Mouse (Mus musculus) stomach, embryonic 15.5 days (tissue): Measurements from ENCODE around the gene Frem2. TPM values are rescaled to one million over a fixed set of nuclear protein-coding genes. Genes with fewer than 3 reads are reported as not detected.

ENCODE experiments used
- ATAC-seq: fragments of 200-750 bp; cut with Nextera tagmentation; 2 replicates; pipeline ENCODE4 v1.8.0; 2017; ENCODE audit warnings: low read depth, moderate number of reproducible peaks, moderate TSS enrichment; ENCODE audit not compliant: insufficient read depth, low FRiP score
- H3K27ac ChIP-seq: fragments of 300-500 bp; sonication (generic); 2 replicates; pipeline ENCODE4 v1.5.1; 2015; ENCODE audit warnings: mild to moderate bottlenecking, inconsistent platforms
- H3K27me3 ChIP-seq: fragments of 300-500 bp; sonication (generic); replicated peaks from 2 replicates; pipeline ENCODE4 v1.6.1; 2015; ENCODE audit warnings: inconsistent platforms
- H3K36me3 ChIP-seq: fragments of 300-500 bp; sonication (generic); 2 replicates; pipeline ENCODE4 v1.6.1; 2015; ENCODE audit warnings: inconsistent platforms
- H3K4me1 ChIP-seq: fragments of 300-500 bp; sonication (generic); 2 replicates; pipeline ENCODE4 v1.6.1; 2015; ENCODE audit warnings: inconsistent platforms
- H3K4me2 ChIP-seq: fragments of 300-500 bp; sonication (generic); 2 replicates; pipeline ENCODE4 v1.6.1; 2015; ENCODE audit warnings: mild to moderate bottlenecking, inconsistent platforms
- H3K4me3 ChIP-seq: fragments of 300-500 bp; sonication (generic); replicated peaks from 2 replicates; pipeline ENCODE4 v1.5.1; 2015; ENCODE audit warnings: inconsistent platforms
- H3K9ac ChIP-seq: fragments of 300-500 bp; sonication (generic); 2 replicates; pipeline ENCODE4 v1.6.1; 2015; ENCODE audit warnings: inconsistent platforms
- H3K9me3 ChIP-seq: fragments of 300-500 bp; sonication (generic); 2 replicates; pipeline ENCODE4 v1.6.1; 2016; ENCODE audit warnings: inconsistent platforms
- whole genome bisulfite sequencing: fragments of 180-500 bp; shearing (Covaris S2); methylation state at CpG from one replicate; pipeline ENCODE4 v1.1.7; 2015; 5-methylcytosine and 5-hydroxymethylcytosine counted together
- polyA plus RNA-seq: library from polyadenylated mRNA; unstranded; fragments of >200 nt; fragmentation: Nextera tagmentation; extraction: Ambion mirVana; gene quantifications from 2 replicates; pipeline ENCODE4 v1.2.1, GENCODE M21; 2015

The Frem2 gene
- polyA plus RNA-seq, 1 experiment from 2014 or later: 12.0 TPM

GRCm38 (mm10) chr3:53611106-53611505 lies 46.0 kb downstream of the Frem2 start:
- ATAC-seq: no peak
- no peaks in the 10 kb centered on the region for H3K36me3 ChIP-seq
- no peaks in the 10 kb centered on the region for H3K27me3 ChIP-seq
- no peak overlapping the region for H3K9ac ChIP-seq
- 60% methylated on average over 3 of the region's 3 CpGs for WGBS
- H3K4me3 ChIP-seq: no peak overlapping the region
- H3K4me2 ChIP-seq: no peak overlapping the region
- no peak overlapping the region for H3K27ac ChIP-seq
- H3K4me1 ChIP-seq: no peaks in the 10 kb centered on the region
- no peaks in the 10 kb centered on the region for H3K9me3 ChIP-seq

- H3K9ac ChIP-seq: no peak overlapping the region
- H3K4me2 ChIP-seq: no peak overlapping the region
- H3K27ac ChIP-seq: no peak overlapping the region
- no peaks in the 10 kb centered on the region for H3K36me3 ChIP-seq
- H3K4me3 ChIP-seq: no peak overlapping the region
- no peaks in the 10 kb centered on the region for H3K27me3 ChIP-seq
- no peaks in the 10 kb centered on the region for H3K4me1 ChIP-seq
- no peaks in the 10 kb centered on the region; the same call in 1 of the 2 replicates for H3K9me3 ChIP-seq
- 52% methylated on average over 4 of the region's 4 CpGs for WGBS
- ATAC-seq: no peak
These were observed 47.3 kb downstream of the Frem2 start for GRCm38 (mm10) chr3:53609851-53610250.

- H3K4me2 ChIP-seq: no peak overlapping the region
- no peaks in the 10 kb centered on the region for H3K27me3 ChIP-seq
- H3K4me1 ChIP-seq: peaks cover 5% of the 10 kb centered on the region; the same call in 1 of the 2 replicates
- peak overlapping the region; percentile 40; the same call in 1 of the 2 replicates for H3K27ac ChIP-seq
- no peak overlapping the region for H3K9ac ChIP-seq
- ATAC-seq: no peak
- no peak overlapping the region for H3K4me3 ChIP-seq
- H3K9me3 ChIP-seq: no peaks in the 10 kb centered on the region
- no peaks in the 10 kb centered on the region for H3K36me3 ChIP-seq
- 55% methylated on average over 4 of the region's 4 CpGs for WGBS
These were observed 57.0 kb downstream of the Frem2 start for GRCm38 (mm10) chr3:53600140-53600539.

DNA sequence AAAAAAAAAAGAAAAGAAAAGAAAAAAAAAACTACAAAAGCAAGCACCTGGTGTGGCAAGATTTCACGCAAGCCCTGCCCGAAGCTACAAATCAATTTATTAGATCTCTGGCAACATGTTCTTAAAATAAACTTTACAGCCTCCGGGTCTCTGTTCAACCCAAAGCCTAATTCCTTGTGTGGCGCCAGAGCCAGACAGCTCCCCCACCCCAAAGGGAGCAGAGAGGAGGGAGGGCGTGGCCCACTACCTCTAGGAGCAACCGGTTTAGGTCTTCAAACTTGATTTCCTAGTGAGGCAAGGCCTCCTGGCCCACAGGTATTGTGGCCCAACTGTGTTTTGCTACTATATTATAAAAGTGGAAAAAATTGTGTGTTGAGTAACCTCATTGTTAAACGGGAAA lies 57.8 kb downstream of the Frem2 start:
- H3K36me3 ChIP-seq: no peaks in the 10 kb centered on the region
- peak; percentile 32; the same call in 1 of the 2 replicates for ATAC-seq
- H3K4me1 ChIP-seq: peaks cover 5% of the 10 kb centered on the region; the same call in 1 of the 2 replicates
- no peak overlapping the region; the same call in 1 of the 2 replicates for H3K4me2 ChIP-seq
- WGBS: 18% methylated on average over 7 of the region's 7 CpGs
- H3K9me3 ChIP-seq: no peaks in the 10 kb centered on the region
- H3K4me3 ChIP-seq: no peak overlapping the region
- no peak overlapping the region for H3K9ac ChIP-seq
- no peaks in the 10 kb centered on the region for H3K27me3 ChIP-seq
- H3K27ac ChIP-seq: peak overlapping the region; percentile 28; the same call in 1 of the 2 replicates

DNA sequence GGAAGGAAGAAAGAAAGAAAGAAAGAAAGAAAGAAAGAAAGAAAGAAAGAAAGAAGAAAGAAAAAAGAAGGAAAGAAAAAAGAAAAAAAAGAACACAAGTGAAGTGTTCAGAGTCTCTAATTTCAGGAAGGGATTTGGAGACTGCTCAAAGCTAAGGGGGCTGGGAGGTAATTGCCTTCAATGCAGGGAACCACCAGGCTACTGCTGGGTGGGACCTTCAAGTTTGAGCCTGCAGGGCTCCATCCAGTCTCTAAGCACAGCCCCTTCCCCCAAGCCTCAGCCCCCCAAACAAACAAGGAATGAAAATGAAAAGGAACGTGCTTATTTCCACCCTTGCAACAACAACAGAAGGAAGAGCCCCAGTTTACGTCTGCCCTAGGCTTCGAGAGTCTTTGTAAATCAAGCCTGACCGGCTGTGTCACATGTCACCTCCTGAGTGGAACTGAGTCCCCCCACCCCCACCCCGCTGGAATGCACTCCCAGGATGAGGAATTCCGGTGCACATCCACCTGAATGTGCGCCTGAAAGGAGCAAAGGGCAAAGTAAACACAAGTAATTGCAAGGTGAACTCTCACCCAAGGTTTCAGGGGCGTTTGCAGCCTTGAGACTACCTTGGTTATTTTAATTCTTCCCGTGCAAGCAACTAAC lies 58.9 kb downstream of the Frem2 start:
- no peaks in the 10 kb centered on the region for H3K27me3 ChIP-seq
- peak; percentile 57; the same call in 1 of the 2 replicates for ATAC-seq
- H3K36me3 ChIP-seq: no peaks in the 10 kb centered on the region
- no peaks in the 10 kb centered on the region for H3K9me3 ChIP-seq
- peaks cover 5% of the 10 kb centered on the region; the same call in 1 of the 2 replicates for H3K4me1 ChIP-seq
- H3K4me2 ChIP-seq: peak overlapping the region; percentile 21; the same call in 1 of the 2 replicates
- H3K27ac ChIP-seq: peak overlapping the region; percentile 78
- WGBS: 13% methylated on average over 9 of the region's 9 CpGs
- no peak overlapping the region for H3K9ac ChIP-seq
- no peak overlapping the region for H3K4me3 ChIP-seq

GRCm38 (mm10) chr3:53594471-53594870 lies 62.7 kb downstream of the Frem2 start:
- peaks cover 10% of the 10 kb centered on the region; the same call in 1 of the 2 replicates for H3K4me1 ChIP-seq
- no peaks in the 10 kb centered on the region for H3K27me3 ChIP-seq
- ATAC-seq: no peak
- H3K4me2 ChIP-seq: no peak overlapping the region
- no peaks in the 10 kb centered on the region for H3K9me3 ChIP-seq
- no peaks in the 10 kb centered on the region for H3K36me3 ChIP-seq
- H3K9ac ChIP-seq: no peak overlapping the region
- no peak overlapping the region for H3K27ac ChIP-seq
- H3K4me3 ChIP-seq: no peak overlapping the region
- 55% methylated on average over 4 of the region's 4 CpGs for WGBS

DNA sequence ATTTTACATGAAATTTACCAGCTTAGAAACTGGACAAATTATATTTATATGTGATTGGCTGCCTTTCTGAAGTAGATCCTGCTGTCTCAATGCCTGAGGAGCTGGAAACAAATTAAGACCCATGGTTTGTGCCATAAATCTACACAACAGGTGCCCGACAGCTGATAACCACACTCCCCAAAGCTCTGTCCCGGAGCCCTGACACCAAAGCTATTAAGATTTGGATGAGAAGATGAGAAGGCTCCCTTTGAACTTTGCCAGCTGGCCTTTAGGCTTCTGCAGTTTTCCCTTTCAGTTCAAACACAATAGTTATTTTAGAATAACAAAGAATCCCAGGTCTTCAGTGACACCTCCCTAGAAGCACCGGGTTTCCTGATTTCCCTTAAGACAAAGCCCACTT lies 63.4 kb downstream of the Frem2 start:
- no peak for ATAC-seq
- peaks cover 10% of the 10 kb centered on the region; the same call in 1 of the 2 replicates for H3K4me1 ChIP-seq

GRCm38 (mm10) chr3:53592036-53592435 lies 65.1 kb downstream of the Frem2 start:
- no peak overlapping the region for H3K27ac ChIP-seq
- H3K4me3 ChIP-seq: no peak overlapping the region
- no peak for ATAC-seq
- no peaks in the 10 kb centered on the region for H3K27me3 ChIP-seq
- 88% methylated on average over 7 of the region's 7 CpGs for WGBS
- no peaks in the 10 kb centered on the region for H3K36me3 ChIP-seq
- H3K9me3 ChIP-seq: no peaks in the 10 kb centered on the region
- H3K4me1 ChIP-seq: peaks cover 5% of the 10 kb centered on the region; the same call in 1 of the 2 replicates
- H3K4me2 ChIP-seq: no peak overlapping the region
- no peak overlapping the region for H3K9ac ChIP-seq

More for the DNA sequence above, 63.4 kb downstream of the Frem2 start:
- Histone ChIP-seq H3K4me2 (no peak overlapping the region), H3K9ac (no peak overlapping the region), H3K27ac (no peak overlapping the region), H3K27me3 (no peaks in the 10 kb centered on the region), H3K9me3 (no peaks in the 10 kb centered on the region), H3K36me3 (no peaks in the 10 kb centered on the region), H3K4me3 (no peak overlapping the region)
- WGBS: 29% methylated on average over 3 of the region's 3 CpGs

DNA sequence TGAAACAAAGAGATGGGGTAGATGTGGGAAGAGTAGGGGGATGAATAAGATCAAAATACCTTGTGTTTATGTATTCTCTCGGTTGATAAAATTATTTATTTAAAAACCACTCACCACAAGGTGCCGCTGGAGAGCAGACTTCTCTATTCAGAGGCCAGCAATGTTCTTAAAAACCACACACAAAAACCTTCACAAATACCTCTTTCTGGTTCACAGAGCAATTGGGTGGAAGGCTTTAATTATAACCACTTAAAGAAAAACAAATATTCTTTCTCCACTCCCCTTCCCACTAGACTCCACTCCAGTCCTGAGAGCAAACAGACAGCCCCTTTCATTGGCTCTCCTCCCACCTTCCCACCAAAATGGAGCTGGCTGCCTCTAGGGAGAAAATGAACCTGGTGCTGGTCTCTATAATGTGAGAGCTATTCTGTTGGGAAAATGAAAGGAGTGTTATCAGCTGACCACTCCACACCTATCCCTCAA lies 67.0 kb downstream of the Frem2 start:
- H3K27ac ChIP-seq: no peak overlapping the region; the same call in 1 of the 2 replicates
- WGBS: 1% methylated on average over 2 of the region's 2 CpGs
- H3K9ac ChIP-seq: no peak overlapping the region
- peak; percentile 39; the same call in 1 of the 2 replicates for ATAC-seq
- H3K4me3 ChIP-seq: no peak overlapping the region
- H3K9me3 ChIP-seq: no peaks in the 10 kb centered on the region
- peaks cover 5% of the 10 kb centered on the region; the same call in 1 of the 2 replicates for H3K4me1 ChIP-seq
- no peaks in the 10 kb centered on the region for H3K36me3 ChIP-seq
- no peaks in the 10 kb centered on the region for H3K27me3 ChIP-seq
- H3K4me2 ChIP-seq: no peak overlapping the region

DNA sequence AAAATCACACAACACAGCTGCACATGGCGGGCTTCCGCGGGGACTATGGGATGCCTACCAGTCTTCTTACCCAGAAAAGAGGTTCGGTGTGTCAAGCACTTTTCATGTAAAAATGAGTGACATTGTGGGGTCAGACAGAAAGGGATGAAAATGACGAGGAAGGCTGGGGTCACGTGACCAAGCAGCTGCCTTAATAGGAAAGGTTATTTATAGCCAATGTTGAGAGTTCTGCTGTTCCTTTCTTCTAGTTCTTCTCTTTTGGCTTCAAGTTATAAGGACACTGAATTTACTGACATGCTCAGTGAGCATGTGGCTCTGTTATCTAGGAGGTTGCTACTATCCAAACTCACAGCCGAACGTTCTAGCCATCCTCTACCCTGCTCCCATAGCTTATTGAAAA lies 73.9 kb downstream of the Frem2 start:
- no peak for ATAC-seq
- whole genome bisulfite sequencing: 87% methylated on average over 8 of the region's 8 CpGs

GRCm38 (mm10) chr3:53580596-53581254 lies 76.4 kb downstream of the Frem2 start:
- Histone ChIP-seq H3K27me3 (no peaks in the 10 kb centered on the region), H3K4me2 (no peak overlapping the region), H3K27ac (peak overlapping the region; percentile 52; the same call in 1 of the 2 replicates), H3K36me3 (no peaks in the 10 kb centered on the region), H3K9ac (no peak overlapping the region), H3K9me3 (no peaks in the 10 kb centered on the region), H3K4me1 (peaks cover 2% of the 10 kb centered on the region; the same call in 1 of the 2 replicates), H3K4me3 (no peak overlapping the region)
- ATAC-seq: no peak
- 43% methylated on average over 5 of the region's 5 CpGs for WGBS

More for the DNA sequence above, 73.9 kb downstream of the Frem2 start:
- H3K36me3 ChIP-seq: no peaks in the 10 kb centered on the region
- H3K4me3 ChIP-seq: no peak overlapping the region
- H3K4me1 ChIP-seq: no peaks in the 10 kb centered on the region
- H3K9me3 ChIP-seq: no peaks in the 10 kb centered on the region
- no peak overlapping the region for H3K9ac ChIP-seq
- no peak overlapping the region for H3K27ac ChIP-seq
- H3K27me3 ChIP-seq: no peaks in the 10 kb centered on the region
- H3K4me2 ChIP-seq: no peak overlapping the region
